Comparison of ENCODE assay signal across 24 mouse cellular contexts in the genomic region with DNA sequence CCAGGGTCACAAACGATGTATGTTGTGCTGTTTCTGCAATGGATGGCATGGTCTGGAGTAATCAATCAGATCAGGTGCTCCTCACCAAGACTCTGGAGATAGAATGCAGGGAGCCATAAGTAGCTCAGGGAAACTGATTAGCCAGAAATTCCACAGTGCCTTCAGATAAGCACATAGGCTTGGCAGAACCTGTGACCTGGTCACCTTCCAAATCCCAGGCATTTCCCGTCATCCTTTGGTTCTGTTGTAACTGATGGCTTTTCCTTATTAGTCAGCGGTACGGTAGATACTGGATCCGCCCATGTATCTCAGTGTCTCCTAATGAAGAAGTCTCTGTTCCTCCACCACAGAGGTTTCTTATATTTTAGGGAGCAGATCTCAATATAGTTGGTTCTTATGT.
"Had no signal": no experiment of that assay in that cellular context is flagged by ENCODE, and none has a peak within 500 bp of the region (broad histone marks: within the 10 kb centered on the region; RNA-seq: fewer than 3 reads in every experiment).

No protein-coding gene starts in this region.

- H3K27me3 ChIP-seq: kidney, embryonic 15.5 days; limb, embryonic 13.5 days; limb, embryonic 15.5 days; liver, embryonic 13.5 days; liver, embryonic 15.5 days had no signal

- H3K9ac ChIP-seq: forebrain, embryonic 15.5 days; forebrain, postnatal 0 days; hindbrain, embryonic 13.5 days; hindbrain, embryonic 15.5 days; kidney, embryonic 15.5 days; limb, embryonic 13.5 days; limb, embryonic 15.5 days; liver, embryonic 13.5 days; liver, embryonic 15.5 days had no signal

- H3K4me1 ChIP-seq: limb, embryonic 15.5 days; liver, embryonic 15.5 days had no signal

- H3K36me3 ChIP-seq: forebrain, embryonic 15.5 days; hindbrain, embryonic 15.5 days; kidney, embryonic 15.5 days; limb, embryonic 15.5 days; liver, embryonic 13.5 days; liver, embryonic 15.5 days had no signal

- H3K27ac ChIP-seq: forebrain, embryonic 15.5 days; heart, adult 2 months; hindbrain, embryonic 13.5 days; hindbrain, embryonic 15.5 days; hindbrain, postnatal 0 days; kidney, embryonic 15.5 days; kidney, postnatal 0 days; limb, embryonic 13.5 days; limb, embryonic 15.5 days; liver, embryonic 13.5 days; liver, embryonic 15.5 days had no signal

- H3K4me2 ChIP-seq: forebrain, embryonic 15.5 days; hindbrain, embryonic 13.5 days; hindbrain, embryonic 15.5 days; kidney, embryonic 15.5 days; limb, embryonic 13.5 days; limb, embryonic 15.5 days; liver, embryonic 11.5 days; liver, embryonic 13.5 days; liver, embryonic 15.5 days had no signal

- ATAC-seq: forebrain, embryonic 15.5 days; forebrain, postnatal 0 days; hindbrain, postnatal 0 days; intestine, embryonic 16.5 days had no signal

- DNase-seq: forebrain, postnatal 0 days; gastrocnemius, postnatal 14 days; gastrocnemius, postnatal 36 days; kidney, adult 11 months; kidney, adult 2 months; kidney, adult 9 months; kidney, postnatal 14 days; kidney, postnatal 36 days; layer of hippocampus, adult 9-11 months; layer of hippocampus, postnatal 36 days; left cerebral cortex, postnatal 4 days; liver, embryonic 13.5 days had no signal

- H3K4me3 ChIP-seq: forebrain, embryonic 15.5 days; heart, adult 2 months; hindbrain, embryonic 13.5 days; hindbrain, embryonic 15.5 days; kidney, embryonic 15.5 days; limb, embryonic 13.5 days; limb, embryonic 15.5 days; liver, embryonic 13.5 days; liver, embryonic 15.5 days had no signal

- H3K9me3 ChIP-seq: forebrain, embryonic 15.5 days; hindbrain, embryonic 13.5 days; hindbrain, embryonic 15.5 days; kidney, embryonic 15.5 days; limb, embryonic 13.5 days; limb, embryonic 15.5 days; liver, embryonic 13.5 days; liver, embryonic 15.5 days had no signal
